Comparison of ENCODE assay signal across 10 mouse cellular contexts in genomic region chr2:167562101-167562500, GRCm38 (mm10). TPM values are rescaled to one million over a fixed set of nuclear protein-coding genes. Genes with fewer than 3 reads are reported as not detected.
DNase-seq lines count a peak whose midpoint lies in the region; ATAC-seq and TF ChIP-seq lines count a peak whose summit lies in the region.
"Had no signal": no experiment of that assay in that cellular context is flagged by ENCODE, and none has a peak within 500 bp of the region (broad histone marks: within the 10 kb centered on the region; RNA-seq: fewer than 3 reads in every experiment).

No protein-coding gene starts in this region.

- WGBS in forebrain, embryonic 12.5 days = 43% methylated on average over 8 of the region's 8 CpGs
- WGBS in forebrain, embryonic 16.5 days = 11% methylated on average over 8 of the region's 8 CpGs
- WGBS in lung, embryonic 14.5 days = 20% methylated on average over 8 of the region's 8 CpGs
- WGBS in lung, adult 2 months = 16% methylated on average over 8 of the region's 8 CpGs
- 24% methylated on average over 8 of the region's 8 CpGs for WGBS in heart, embryonic 15.5 days

- no peak for ATAC-seq in forebrain, embryonic 12.5 days (ENCODE audit: low FRiP score)
- ATAC-seq in forebrain, embryonic 16.5 days = no peak; the same call in 1 of the 2 replicates
- ATAC-seq in lung, embryonic 14.5 days (ENCODE audit: insufficient read depth) = no peak
- 0 out of 2 replicates have a peak, but pooled peaks have one; percentile 34 for ATAC-seq in heart, embryonic 15.5 days (replicated peaks; ENCODE audit: insufficient number of reproducible peaks, insufficient read depth, low FRiP score, low read depth)

- H3K4me1 ChIP-seq in forebrain, embryonic 12.5 days = peaks cover 38% of the 10 kb centered on the region
- H3K4me1 ChIP-seq in forebrain, embryonic 16.5 days (replicated peaks; ENCODE audit: control insufficient read depth, insufficient read depth, low read length) = peaks cover 25% of the 10 kb centered on the region
- peaks cover 36% of the 10 kb centered on the region for H3K4me1 ChIP-seq in lung, embryonic 14.5 days (ENCODE audit: insufficient read depth)
- H3K4me1 ChIP-seq in lung, adult 2 months (ENCODE audit: control insufficient read depth, insufficient read depth, low read length) = no peaks in the 10 kb centered on the region
- peaks cover 46% of the 10 kb centered on the region for H3K4me1 ChIP-seq in heart, embryonic 15.5 days (replicated peaks)

- peak overlapping the region; percentile 63 for H3K27ac ChIP-seq in forebrain, embryonic 12.5 days
- H3K27ac ChIP-seq in forebrain, embryonic 16.5 days (ENCODE audit: low read length) = no peak overlapping the region
- peak overlapping the region; percentile 95 for H3K27ac ChIP-seq in lung, embryonic 14.5 days (ENCODE audit: low read depth)
- peak overlapping the region; percentile 69 for H3K27ac ChIP-seq in heart, embryonic 15.5 days

- H3K27me3 ChIP-seq in forebrain, embryonic 12.5 days = peaks cover 19% of the 10 kb centered on the region
- H3K27me3 ChIP-seq in forebrain, embryonic 16.5 days (replicated peaks; ENCODE audit: control insufficient read depth, insufficient read depth, low read length) = no peaks in the 10 kb centered on the region; the same call in 1 of the 2 replicates
- no peaks in the 10 kb centered on the region for H3K27me3 ChIP-seq in lung, embryonic 14.5 days (ENCODE audit: insufficient read depth, low read length)
- 0 out of 2 replicates have a peak, but pooled peaks cover 6% of the 10 kb centered on the region for H3K27me3 ChIP-seq in heart, embryonic 15.5 days
- H3K27me3 ChIP-seq: CH12.LX had no signal

- no peak for TF ChIP-seq CTCF in lung, embryonic 14.5 days (IDR thresholded peaks at IDR 0.05; ENCODE audit: low read depth)
- TF ChIP-seq CTCF in lung, adult 2 months (IDR thresholded peaks at IDR 0.05; ENCODE audit: insufficient read depth, low read length) = no peak

- H3K4me2 ChIP-seq in forebrain, embryonic 12.5 days = no peak overlapping the region
- H3K4me2 ChIP-seq in forebrain, embryonic 16.5 days (ENCODE audit: low read length) = no peak overlapping the region
- no peak overlapping the region for H3K4me2 ChIP-seq in lung, embryonic 14.5 days
- H3K4me2 ChIP-seq in heart, embryonic 15.5 days = no peak overlapping the region

- DNase-seq in lung, embryonic 14.5 days = no peak
- no peak for DNase-seq in lung, adult 2 months
- DNase-seq in lung, postnatal 14 days = peak; percentile 50
- DNase-seq in c-Kit-positive CD71-positive TER-119-positive erythroid progenitor cells, embryonic 14.5 days (ENCODE audit: low spot score) = no peak
- DNase-seq in spleen, postnatal 36 days (ENCODE audit: low spot score in 2 of 2) = no peak
- DNase-seq: layer of hippocampus, adult 9-11 months had no signal

- H3K9me3 ChIP-seq in forebrain, embryonic 12.5 days = no peaks in the 10 kb centered on the region
- no peaks in the 10 kb centered on the region for H3K9me3 ChIP-seq in forebrain, embryonic 16.5 days (ENCODE audit: control insufficient read depth, low read length)
- H3K9me3 ChIP-seq in lung, embryonic 14.5 days (ENCODE audit: low read depth, low read length) = no peaks in the 10 kb centered on the region
- no peaks in the 10 kb centered on the region for H3K9me3 ChIP-seq in heart, embryonic 15.5 days (replicated peaks)

- no peak for TF ChIP-seq POLR2A in lung, adult 2 months (IDR thresholded peaks at IDR 0.05; ENCODE audit: borderline replicate concordance, extremely low read depth, low read depth, low read length)

- no peak overlapping the region for H3K9ac ChIP-seq in forebrain, embryonic 12.5 days
- H3K9ac ChIP-seq in forebrain, embryonic 16.5 days (replicated peaks; ENCODE audit: low read depth, low read length) = no peak overlapping the region
- no peak overlapping the region for H3K9ac ChIP-seq in lung, embryonic 14.5 days
- H3K9ac ChIP-seq in heart, embryonic 15.5 days = no peak overlapping the region

- no peak overlapping the region for H3K4me3 ChIP-seq in forebrain, embryonic 12.5 days (replicated peaks)
- no peak overlapping the region for H3K4me3 ChIP-seq in forebrain, embryonic 16.5 days (replicated peaks; ENCODE audit: low read length)
- no peak overlapping the region for H3K4me3 ChIP-seq in lung, embryonic 14.5 days (ENCODE audit: low read depth, low read length)
- H3K4me3 ChIP-seq in lung, adult 2 months (replicated peaks; ENCODE audit: extremely low read depth, low read depth, low read length) = no peak overlapping the region
- no peak overlapping the region for H3K4me3 ChIP-seq in heart, embryonic 15.5 days

- no peaks in the 10 kb centered on the region for H3K36me3 ChIP-seq in forebrain, embryonic 12.5 days (replicated peaks)
- no peaks in the 10 kb centered on the region for H3K36me3 ChIP-seq in forebrain, embryonic 16.5 days (ENCODE audit: control insufficient read depth, insufficient read depth)
- no peaks in the 10 kb centered on the region for H3K36me3 ChIP-seq in lung, embryonic 14.5 days (ENCODE audit: insufficient read depth)
- H3K36me3 ChIP-seq in heart, embryonic 15.5 days = no peaks in the 10 kb centered on the region

RNA-seq across cellular contexts. Expression of gene Snai1, which starts 24.1 kb away (rescaled TPM):
- 11.8 and 14.6 TPM in 2 replicates for polyA plus RNA-seq in forebrain, embryonic 12.5 days (2016; fragmentation: Nextera tagmentation; extraction: Ambion mirVana)
- polyA plus RNA-seq in forebrain, embryonic 16.5 days (2015; fragmentation: Nextera tagmentation; extraction: Ambion mirVana) = 4.3 and 4.4 TPM in 2 replicates
- 152 and 162 TPM in 2 replicates for polyA plus RNA-seq in lung, embryonic 14.5 days (2014; fragmentation: Nextera tagmentation; extraction: Ambion mirVana)
- 70.8 and 85.0 TPM in 2 replicates for polyA plus RNA-seq in lung, adult 2 months (2012; rRNA removed)
- polyA plus RNA-seq in heart, embryonic 15.5 days (2015; fragmentation: Nextera tagmentation; extraction: Ambion mirVana) = 14.0 and 19.5 TPM in 2 replicates
